Mouse (Mus musculus) thymus, postnatal 0 days (tissue): Measurements from ENCODE around the gene Mypn. TPM values are rescaled to one million over a fixed set of nuclear protein-coding genes. Genes with fewer than 3 reads are reported as not detected.

Experiments
- DNase-seq: peaks from one replicate; pipeline ENCODE4 v3.0.0-alpha.2; 2015; ENCODE audit warnings: low spot score
- polyA plus RNA-seq: library from polyadenylated mRNA; unstranded; fragments of >200 nt; fragmentation: Nextera tagmentation; extraction: Ambion mirVana; gene quantifications from 2 replicates; pipeline ENCODE4 v1.2.1, GENCODE M21; 2015

Mypn gene
- polyA plus RNA-seq, 1 experiment from 2014 or later: 0.08 TPM

DNA sequence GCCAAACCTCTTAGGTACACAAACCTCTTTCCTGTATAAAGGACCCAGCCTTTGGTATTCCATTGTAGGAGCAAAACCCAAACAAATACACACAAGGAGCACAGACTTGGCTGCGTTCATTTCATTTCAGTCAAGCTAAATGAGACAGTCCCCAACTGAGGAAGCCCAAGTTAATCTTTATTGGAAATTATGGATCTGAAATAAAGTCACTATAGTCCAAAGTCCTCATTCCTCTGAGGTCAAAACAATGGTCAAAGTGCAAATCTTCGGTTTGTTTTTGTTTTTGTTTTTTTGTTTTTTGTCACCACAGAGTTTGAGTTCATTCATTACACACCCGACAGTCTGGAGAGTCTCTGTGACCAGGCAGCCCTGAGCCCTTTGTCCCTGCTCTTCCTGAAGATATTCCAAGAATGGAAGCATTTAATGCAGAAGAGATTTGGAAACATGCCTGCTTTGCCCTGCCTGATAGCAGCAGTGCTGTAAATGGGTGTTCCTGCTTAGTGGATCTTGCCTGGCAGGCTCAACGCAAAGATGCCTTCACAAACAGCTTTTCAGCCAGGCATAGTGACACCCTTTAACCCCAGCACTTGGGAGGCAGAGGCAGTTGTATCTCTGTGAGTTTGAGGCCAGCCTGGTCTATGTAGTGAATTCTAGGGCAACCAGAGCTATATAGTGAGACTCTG, 47.9 kb downstream of the Mypn start:
- DNase-seq: no peak

DNA sequence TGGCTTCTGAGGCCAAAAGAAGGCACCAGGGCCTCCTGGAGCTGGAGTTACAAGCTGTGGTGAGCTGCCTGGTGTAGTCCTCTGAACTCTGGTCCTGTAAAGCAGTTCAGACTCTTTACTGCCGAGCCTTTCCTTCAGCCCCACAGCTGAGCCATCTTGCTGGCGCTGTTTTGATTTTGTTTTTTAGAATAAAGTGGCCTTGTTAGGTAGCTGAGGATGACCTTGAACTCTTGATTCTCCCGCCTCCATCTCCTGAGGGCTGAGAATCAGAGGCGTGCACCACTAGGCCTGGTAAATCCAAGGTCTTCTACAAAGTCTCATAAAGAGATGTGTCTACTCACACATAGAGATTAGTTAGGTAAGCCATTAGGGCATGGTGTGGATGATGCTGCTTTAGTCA, 49.0 kb downstream of the Mypn start:
- DNase-seq: no peak

DNA sequence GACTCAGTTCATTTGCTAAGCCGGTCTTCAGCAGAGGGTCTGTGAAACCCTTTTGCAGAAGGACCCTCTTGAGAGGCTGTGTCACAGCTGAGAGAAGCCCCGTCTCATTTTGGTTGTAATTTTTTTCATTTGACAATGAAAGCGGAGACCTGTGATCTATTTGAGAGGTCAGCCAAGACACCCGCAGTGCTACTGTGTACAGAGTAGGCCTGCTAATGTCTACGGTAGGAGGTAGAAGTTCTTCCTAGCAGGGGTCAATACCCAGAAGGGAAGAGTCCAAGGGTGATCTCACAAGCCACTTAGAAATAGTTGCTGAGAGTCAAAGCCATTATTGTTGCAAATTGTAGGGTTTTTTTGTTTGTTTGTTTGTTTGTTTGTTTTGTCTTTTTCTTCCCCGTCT, 49.5 kb downstream of the Mypn start:
- DNase-seq: no peak

- peak; percentile 64 for DNase-seq
Measured at GRCm38 (mm10) chr10:63153563-63153962, 50.2 kb downstream of the Mypn start.

GRCm38 (mm10) chr10:63152358-63152757, 51.4 kb downstream of the Mypn start:
- DNase-seq: no peak

DNA sequence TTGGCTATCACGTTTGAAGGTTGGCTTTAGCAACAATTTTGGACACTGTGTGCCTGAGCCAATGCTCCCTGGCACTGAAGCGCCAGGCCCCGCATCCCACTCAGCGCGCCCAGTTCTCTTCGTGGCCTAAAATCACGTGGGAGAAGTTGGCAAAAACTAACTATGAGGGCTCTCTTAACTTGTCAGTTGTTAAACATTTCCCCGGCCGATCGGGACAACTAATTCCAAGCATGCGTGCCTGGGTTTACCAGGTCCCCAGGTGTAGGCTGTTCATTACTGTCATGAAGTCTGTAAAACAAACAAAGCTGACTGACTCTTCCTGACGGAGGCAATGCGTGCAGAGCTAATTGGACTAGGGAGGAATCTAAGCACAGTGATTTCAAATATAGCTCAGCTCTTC, 61.1 kb downstream of the Mypn start:
- DNase-seq: no peak

DNA sequence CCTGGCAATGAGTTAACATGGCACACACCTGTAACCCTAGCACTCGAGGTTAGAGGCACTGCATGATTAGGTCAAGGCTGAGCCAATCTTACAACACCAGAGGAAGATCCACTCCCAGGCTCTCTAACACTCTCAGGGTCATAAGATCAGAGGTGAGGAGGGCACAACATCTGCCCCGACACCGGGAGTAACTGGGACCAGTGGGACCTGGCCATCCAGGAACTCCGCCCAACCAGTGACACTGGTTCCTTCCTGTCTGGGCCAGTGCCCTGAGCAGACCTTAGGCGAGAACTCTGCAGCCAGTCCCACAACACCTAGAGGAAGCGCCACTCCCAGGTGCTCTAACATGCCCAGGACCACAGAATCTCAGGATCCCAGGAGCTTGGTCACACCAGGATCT, 67.3 kb downstream of the Mypn start:
- DNase-seq: no peak

DNA sequence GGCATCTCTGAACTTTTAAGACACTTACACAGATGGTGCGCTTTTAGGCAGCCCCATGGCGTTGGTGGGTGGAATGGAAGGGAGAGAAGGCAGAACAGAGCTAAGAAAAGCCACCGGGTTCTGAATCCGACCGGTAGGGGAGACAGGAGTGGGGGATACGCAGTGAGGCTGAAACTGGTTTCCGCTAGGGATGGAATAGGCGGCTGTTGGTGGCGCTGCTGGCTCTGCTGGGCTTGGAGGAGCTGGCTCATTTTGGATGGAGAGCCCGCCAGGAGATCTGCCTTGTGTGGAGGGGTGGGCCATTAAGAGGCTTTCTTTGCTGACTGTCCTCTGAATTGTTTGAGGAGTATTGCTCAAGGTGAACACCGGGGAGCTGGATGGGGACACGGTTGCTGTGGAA, 68.1 kb downstream of the Mypn start:
- DNase-seq: no peak

DNA sequence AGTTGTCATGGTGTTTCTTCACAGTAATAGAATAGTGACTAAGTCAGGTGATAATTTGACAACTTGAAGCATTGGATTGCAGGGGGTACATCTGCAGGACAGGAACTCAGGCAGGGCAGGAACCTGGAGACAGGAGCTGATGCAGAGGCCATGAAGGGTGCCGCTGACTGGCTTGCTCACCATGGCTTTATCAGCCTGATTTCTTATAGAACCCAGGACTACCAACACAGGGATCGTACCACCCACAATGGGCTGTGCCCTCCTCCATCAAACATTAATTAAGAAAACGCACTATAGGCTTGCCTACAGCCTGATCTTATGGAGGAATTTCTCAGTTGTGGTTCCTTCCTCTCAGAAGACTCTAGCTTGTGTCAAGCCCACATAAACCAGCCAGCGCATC, 70.4 kb downstream of the Mypn start:
- DNase-seq: no peak

DNA sequence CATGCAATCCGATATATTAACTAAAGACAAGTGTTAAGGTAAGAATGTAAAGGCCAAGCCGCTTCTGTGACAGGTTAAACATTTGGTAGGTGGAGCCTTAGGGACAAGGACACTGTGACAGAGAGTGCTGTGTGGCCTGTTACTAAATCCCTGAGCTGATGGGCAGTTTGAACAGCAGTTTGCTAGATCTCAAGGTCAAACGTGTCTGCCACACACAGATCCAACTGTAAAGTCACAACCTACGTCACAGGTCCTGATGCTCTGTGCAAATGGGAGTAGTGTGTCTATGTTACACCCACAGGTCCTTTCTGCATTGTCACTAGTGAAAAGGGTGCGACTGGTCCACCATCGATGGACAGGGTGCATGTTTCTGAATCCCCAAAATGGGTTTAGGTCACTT, 71.4 kb downstream of the Mypn start:
- no peak for DNase-seq

- no peak for DNase-seq
Measured at GRCm38 (mm10) chr10:63130500-63130899, 73.3 kb downstream of the Mypn start.

DNA sequence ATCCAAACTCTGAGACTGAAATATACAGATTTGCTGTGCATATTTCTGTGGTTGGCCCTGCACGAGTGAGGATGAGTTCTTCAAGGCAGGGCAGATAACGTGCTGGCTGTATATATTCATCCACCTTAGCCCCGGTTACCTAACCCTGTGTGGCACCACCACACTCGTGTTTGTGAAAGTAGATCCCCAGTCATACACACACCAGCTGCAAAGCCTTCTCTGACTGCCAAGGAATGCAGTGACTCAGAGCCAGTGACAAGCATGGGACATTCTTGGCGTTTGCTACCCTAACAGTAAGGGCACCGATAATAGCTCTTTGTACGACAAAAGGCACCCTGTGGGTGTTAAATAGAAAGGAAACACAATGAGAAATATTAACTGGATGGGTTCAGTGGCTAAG, 75.5 kb downstream of the Mypn start:
- no peak for DNase-seq

DNA sequence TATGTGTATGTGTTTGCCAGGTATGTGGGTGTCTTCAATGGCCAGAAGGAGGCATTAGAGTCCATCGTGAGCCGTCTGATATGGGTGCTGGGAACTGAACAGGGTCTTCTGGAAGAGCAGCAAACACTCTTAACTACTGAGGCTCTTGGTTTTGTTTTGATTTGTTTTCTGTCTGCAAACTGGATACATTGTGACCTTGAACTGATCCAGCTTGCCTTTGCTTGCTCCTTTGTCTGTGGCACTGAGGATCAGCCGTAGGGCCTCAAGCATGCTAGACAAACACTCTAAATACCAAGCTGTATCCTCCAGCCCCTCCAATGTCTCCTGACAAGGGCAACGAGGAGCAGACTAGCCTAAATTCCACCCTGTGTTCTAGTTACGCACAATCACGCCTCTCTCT, 76.6 kb downstream of the Mypn start:
- DNase-seq: no peak

DNA sequence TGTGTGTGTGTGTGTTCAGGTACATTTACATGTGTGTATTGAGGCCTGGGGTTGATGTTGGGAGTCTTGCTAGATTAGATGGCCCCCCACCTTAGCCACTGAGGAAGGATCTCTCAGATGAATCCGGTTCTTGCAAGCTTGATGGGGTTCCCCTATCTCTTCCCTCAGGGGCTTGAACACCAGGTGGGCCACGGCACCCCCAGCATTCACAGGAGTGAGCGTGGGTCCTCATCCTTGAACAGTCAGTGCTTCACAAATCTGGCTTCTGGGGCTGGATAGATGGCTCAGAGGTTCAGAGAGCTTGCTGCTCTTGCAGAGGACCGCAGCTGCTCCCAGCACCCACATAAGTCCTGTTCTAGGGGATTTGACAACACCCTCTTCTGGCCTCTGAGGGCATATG, 77.6 kb downstream of the Mypn start:
- no peak for DNase-seq

DNA sequence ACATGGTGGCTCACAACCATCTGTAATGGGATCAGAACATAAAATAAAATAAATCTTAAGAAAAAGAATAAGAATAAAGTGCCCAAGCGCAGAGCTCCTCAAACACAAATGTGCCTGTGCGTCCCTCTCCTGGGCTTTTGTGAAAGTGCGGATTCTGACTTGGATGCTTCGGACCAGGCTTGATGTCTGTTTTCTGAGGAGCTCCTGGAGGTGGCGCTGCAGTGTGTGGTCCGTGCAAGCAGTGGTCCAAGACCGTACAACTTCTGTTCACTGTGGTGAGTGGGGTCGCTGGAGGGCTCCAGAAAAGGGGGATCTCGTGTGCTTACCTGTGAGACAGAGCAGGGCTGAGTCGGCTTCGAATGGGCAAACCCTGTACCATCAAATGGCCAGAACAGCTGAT, 78.4 kb downstream of the Mypn start:
- no peak for DNase-seq

GRCm38 (mm10) chr10:63124016-63124415, 79.7 kb downstream of the Mypn start:
- no peak for DNase-seq

GRCm38 (mm10) chr10:63123141-63123540, 80.6 kb downstream of the Mypn start:
- DNase-seq: no peak

DNA sequence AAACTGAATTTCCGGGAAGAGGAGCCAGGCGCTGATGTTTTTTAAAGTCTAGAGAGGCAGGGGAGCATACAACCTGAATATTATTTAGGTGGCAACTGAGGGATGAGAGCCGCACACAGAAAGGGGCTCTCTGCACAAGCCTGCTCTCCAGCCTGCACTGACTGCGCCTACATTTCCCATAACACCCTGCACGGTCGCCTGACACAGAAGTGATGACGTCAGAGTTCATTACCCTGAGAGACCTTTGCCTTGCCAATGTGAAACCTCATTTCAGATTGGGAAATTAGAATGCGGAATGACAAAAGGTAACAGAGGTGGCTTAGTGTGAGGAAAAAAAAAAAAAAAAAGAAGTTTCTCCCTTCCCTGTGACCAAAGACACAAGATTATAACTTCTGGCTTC, 81.2 kb downstream of the Mypn start:
- no peak for DNase-seq

DNA sequence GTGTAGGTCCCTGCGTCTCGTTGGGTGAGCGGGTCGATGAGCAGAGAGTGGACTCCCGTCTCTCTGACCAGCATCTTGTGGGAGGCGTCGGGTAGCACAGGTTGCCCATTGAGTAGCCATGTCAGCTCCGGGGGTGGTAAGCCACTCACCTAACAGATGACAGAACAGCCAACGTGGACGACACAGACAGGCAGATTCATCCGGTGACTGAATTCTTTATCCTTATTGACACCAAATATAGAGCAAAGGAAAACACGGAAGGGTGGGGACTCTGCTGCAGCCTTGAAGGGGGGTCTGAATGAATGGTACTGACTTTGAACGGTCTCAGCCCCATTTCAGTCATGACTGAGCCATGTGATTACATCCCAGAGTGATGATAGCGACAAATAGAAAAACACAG, 81.8 kb downstream of the Mypn start:
- DNase-seq: no peak

DNA sequence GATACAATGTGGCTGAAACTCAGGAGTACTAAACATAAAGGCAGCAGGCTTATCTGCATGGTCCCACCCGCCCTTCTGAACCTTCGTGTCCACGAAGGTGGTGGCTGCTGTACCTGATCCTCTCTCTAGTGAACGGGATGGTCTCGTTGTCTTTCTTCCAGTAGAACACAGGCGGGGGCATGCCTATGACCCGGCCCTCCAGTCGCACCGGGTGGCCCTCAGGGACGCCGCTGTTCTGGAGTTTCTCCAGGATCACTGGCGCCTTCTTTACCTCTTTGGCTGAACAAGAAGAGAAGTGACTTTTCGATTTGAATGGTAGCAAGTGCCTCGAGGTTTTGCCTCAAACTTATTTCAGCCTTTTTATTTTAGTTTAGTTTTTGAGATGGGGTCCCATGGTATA, 83.8 kb downstream of the Mypn start:
- DNase-seq: no peak

GRCm38 (mm10) chr10:63117583-63117982, 86.2 kb downstream of the Mypn start:
- no peak for DNase-seq

GRCm38 (mm10) chr10:63116376-63116775, 87.4 kb downstream of the Mypn start:
- DNase-seq: no peak

GRCm38 (mm10) chr10:63115881-63116280, 87.9 kb downstream of the Mypn start:
- no peak for DNase-seq
